Mouse (Mus musculus) lung, adult 10 weeks (tissue): ENCODE measurements around the gene Dlst. TPM values are rescaled to one million over a fixed set of nuclear protein-coding genes. Genes with fewer than 3 reads are reported as not detected.

Source experiments
- polyA plus RNA-seq: library from polyadenylated mRNA; stranded (reverse); fragments of 350-450 nt; fragmentation: Illumina TruSeq; extraction: RNeasy Lipid Tissue Mini Kit (QIAGEN cat#74804); gene quantifications from one replicate; pipeline ENCODE4 v1.2.3, GENCODE M21; 2014; ENCODE audit warnings: low read depth, low replicate concordance; ENCODE audit not compliant: insufficient read depth

Dlst gene
- polyA plus RNA-seq = 61.4 TPM

GRCm38 (mm10) chr12:85110698-85111592 is at the start of gene Dlst, which contains the start of gene Prox2:
Gene Dlst (plus strand): TSS chr12:85110833.
Gene Prox2 (minus strand): TSS chr12:85110759.

GRCm38 (mm10) chr12:85151002-85151774 is 40.6 kb downstream of the Dlst start, which contains the start of gene Rps6kl1:
Gene Rps6kl1 (minus strand): TSS chr12:85151264.

GRCm38 (mm10) chr12:85177740-85178239 is 67.2 kb downstream of the Dlst start, which contains the start of gene Pgf:
Gene Pgf (minus strand): TSS chr12:85177790.

Other genes starting within 250 kb of the Dlst start
- 11.5 TPM for gene Ltbp2, start 234.3 kb upstream of the Dlst start, polyA plus RNA-seq
- gene Fcf1, start 139.9 kb upstream of the Dlst start, polyA plus RNA-seq = 88.6 TPM
- 8.1 TPM for gene Arel1, start 139.9 kb upstream of the Dlst start, polyA plus RNA-seq
- gene Ylpm1, start 114.5 kb upstream of the Dlst start, polyA plus RNA-seq = 16.3 TPM
- 1.7 TPM for gene Prox2, start 74 bp upstream of the Dlst start, polyA plus RNA-seq
- 0.41 TPM for gene Rps6kl1, start 40.4 kb downstream of the Dlst start, polyA plus RNA-seq
- 5.2 TPM for gene Pgf, start 67.0 kb downstream of the Dlst start, polyA plus RNA-seq
- gene Eif2b2, start 108.6 kb downstream of the Dlst start, polyA plus RNA-seq = 43.1 TPM
- gene Mlh3, start 159.8 kb downstream of the Dlst start, polyA plus RNA-seq = 6.7 TPM
- 41.0 TPM for gene Acyp1, start 177.6 kb downstream of the Dlst start, polyA plus RNA-seq
- 2.2 TPM for gene Zc2hc1c, start 177.8 kb downstream of the Dlst start, polyA plus RNA-seq
- gene Nek9, start 228.5 kb downstream of the Dlst start, polyA plus RNA-seq = 33.6 TPM